Mouse (Mus musculus): ENCODE measurements at regions not wholly inside any gene's neighbourhood (a gene's known extent, or its start where the extent isn't known, plus 50 kb on each side); places are given as distances from the start of the nearest gene placed in this dataset.

- no peak overlapping the region for H3K4me2 ChIP-seq (ENCODE audit: insufficient read depth, low read depth, poor library complexity, severe bottlenecking)
- H3K27ac ChIP-seq (ENCODE audit: insufficient read depth, low read depth) = no peak overlapping the region
- peaks cover 11% of the 10 kb centered on the region for H3K9me3 ChIP-seq (replicated peaks; ENCODE audit: low read length)
- in situ Hi-C loops (cut with MboI; ENCODE audit: low pct_ligation_motif_present, low pct_unique_long_range_greater_than_20kb, low sequenced_read_pairs) (loop anchor here (10.0 kb wide), 1 partner anchor 148 kb away; no protein-coding TSS in a partner anchor), dilution Hi-C loops (cut with MboI; ENCODE audit: extremely low pct_ligation_motif_present, extremely low pct_unique_long_range_greater_than_20kb, low sequenced_read_pairs) (no loop called here)
- H3K4me3 ChIP-seq (replicated peaks in 1 of 3; ENCODE audit: low read depth in 2 of 3, low read length in 2 of 3, poor library complexity in 1 of 3) = no peak overlapping the region
- peaks cover 67% of the 10 kb centered on the region for H3K27me3 ChIP-seq (replicated peaks)
- TF ChIP-seq SMC3 (IDR thresholded peaks at IDR 0.05; ENCODE audit: low read depth, low read length) = no peak
- no peak overlapping the region for H3K9ac ChIP-seq (ENCODE audit: insufficient read depth, low read depth)
- H3K79me2 ChIP-seq (replicated peaks; ENCODE audit: control insufficient read depth, extremely low read depth, insufficient read depth, poor library complexity, severe bottlenecking) = no peaks in the 10 kb centered on the region
- no peaks in the 10 kb centered on the region for H3K36me3 ChIP-seq (replicated peaks in 1 of 2; ENCODE audit: control insufficient read depth in 1 of 2, insufficient read depth in 1 of 2, low read length in 1 of 2)
- H3K4me1 ChIP-seq (ENCODE audit: control insufficient read depth in 1 of 2, insufficient read depth in 2 of 2) = peaks cover 0 to 12% of the 10 kb centered on the region in 2 experiments; a peak in 1 of 4 replicates
- no peak for DNase-seq (ENCODE audit: extremely low read depth)
Measured at GRCm38 (mm10) chr6:117677062-117677461, 163.9 kb upstream of the Zfp637 start.

- H3K9me3 ChIP-seq (replicated peaks; ENCODE audit: low read length) = peaks cover 11% of the 10 kb centered on the region
- H3K4me3 ChIP-seq (replicated peaks in 1 of 3; ENCODE audit: low read depth in 2 of 3, low read length in 2 of 3, poor library complexity in 1 of 3) = no peak overlapping the region
- in situ Hi-C loops (cut with MboI; ENCODE audit: low pct_ligation_motif_present, low pct_unique_long_range_greater_than_20kb, low sequenced_read_pairs) (loop anchor here (10.0 kb wide), 1 partner anchor 147 kb away; no protein-coding TSS in a partner anchor), dilution Hi-C loops (cut with MboI; ENCODE audit: extremely low pct_ligation_motif_present, extremely low pct_unique_long_range_greater_than_20kb, low sequenced_read_pairs) (no loop called here)
- no peak overlapping the region for H3K9ac ChIP-seq (ENCODE audit: insufficient read depth, low read depth)
- H3K27ac ChIP-seq (ENCODE audit: insufficient read depth, low read depth) = no peak overlapping the region
- TF ChIP-seq TCF12 (IDR thresholded peaks at IDR 0.05; ENCODE audit: low read depth, low read length) (no peak), IRF4 (IDR thresholded peaks at IDR 0.05; ENCODE audit: low read depth, low read length) (no peak), HCFC1 (IDR thresholded peaks at IDR 0.05; ENCODE audit: low read depth, low read length) (no peak), USF2 (conservative IDR thresholded peaks at IDR 0.05; ENCODE audit: low read depth, low read length) (no peak)
- peaks cover 68% of the 10 kb centered on the region for H3K27me3 ChIP-seq (replicated peaks)
- no peaks in the 10 kb centered on the region for H3K36me3 ChIP-seq (replicated peaks in 1 of 2; ENCODE audit: control insufficient read depth in 1 of 2, insufficient read depth in 1 of 2, low read length in 1 of 2)
- H3K4me1 ChIP-seq (ENCODE audit: control insufficient read depth in 1 of 2, insufficient read depth in 2 of 2) = peaks cover 0 to 12% of the 10 kb centered on the region in 2 experiments; a peak in 1 of 4 replicates
- no peak overlapping the region for H3K4me2 ChIP-seq (ENCODE audit: insufficient read depth, low read depth, poor library complexity, severe bottlenecking)
- no peaks in the 10 kb centered on the region for H3K79me2 ChIP-seq (replicated peaks; ENCODE audit: control insufficient read depth, extremely low read depth, insufficient read depth, poor library complexity, severe bottlenecking)
- DNase-seq (ENCODE audit: extremely low read depth) = no peak
Measured at GRCm38 (mm10) chr6:117677821-117678220, 163.2 kb upstream of the Zfp637 start.

- Histone ChIP-seq H3K36me3 (replicated peaks in 1 of 2; ENCODE audit: control insufficient read depth in 1 of 2, insufficient read depth in 1 of 2, low read length in 1 of 2) (no peaks in the 10 kb centered on the region), H3K27me3 (replicated peaks) (peaks cover 67% of the 10 kb centered on the region), H3K9me3 (replicated peaks; ENCODE audit: low read length) (peaks cover 11% of the 10 kb centered on the region), H3K4me2 (ENCODE audit: insufficient read depth, low read depth, poor library complexity, severe bottlenecking) (no peak overlapping the region), H3K9ac (ENCODE audit: insufficient read depth, low read depth) (no peak overlapping the region), H3K4me1 (ENCODE audit: control insufficient read depth in 1 of 2, insufficient read depth in 2 of 2) (peaks cover 0 to 12% of the 10 kb centered on the region in 2 experiments; a peak in 1 of 4 replicates), H3K27ac (ENCODE audit: insufficient read depth, low read depth) (no peak overlapping the region), H3K4me3 (replicated peaks in 1 of 3; ENCODE audit: low read depth in 2 of 3, low read length in 2 of 3, poor library complexity in 1 of 3) (no peak overlapping the region), H3K79me2 (replicated peaks; ENCODE audit: control insufficient read depth, extremely low read depth, insufficient read depth, poor library complexity, severe bottlenecking) (no peaks in the 10 kb centered on the region)
- DNase-seq (ENCODE audit: extremely low read depth) = no peak
- in situ Hi-C loops (cut with MboI; ENCODE audit: low pct_ligation_motif_present, low pct_unique_long_range_greater_than_20kb, low sequenced_read_pairs) = loop anchor here (10.0 kb wide), 1 partner anchor 147 kb away; no protein-coding TSS in a partner anchor
- TF ChIP-seq EP300 (IDR thresholded peaks at IDR 0.05; ENCODE audit: low read length) (no peak), MYC (IDR thresholded peaks at IDR 0.05; ENCODE audit: low read depth, low read length) (no peak), ZNF384 (IDR thresholded peaks at IDR 0.05; ENCODE audit: low read depth, low read length) (no peak), CHD1 (IDR thresholded peaks at IDR 0.05; ENCODE audit: low read depth, low read length) (no peak), CTCF (conservative IDR thresholded peaks at IDR 0.05 in 1 of 2, IDR thresholded peaks at IDR 0.05 in 1 of 2; ENCODE audit: low read depth in 2 of 2, low read length in 2 of 2) (no peak), TBP (conservative IDR thresholded peaks at IDR 0.05; ENCODE audit: low read depth, low read length) (no peak), USF1 (IDR thresholded peaks at IDR 0.05; ENCODE audit: low read depth, low read length) (no peak)
- dilution Hi-C loops (cut with MboI; ENCODE audit: extremely low pct_ligation_motif_present, extremely low pct_unique_long_range_greater_than_20kb, low sequenced_read_pairs) = no loop called here
Measured at GRCm38 (mm10) chr6:117678276-117678675, 162.7 kb upstream of the Zfp637 start.
